Mouse (Mus musculus): Measurements from ENCODE around the gene Ldb3. TPM values are rescaled to one million over a fixed set of nuclear protein-coding genes. Genes with fewer than 3 reads are reported as not detected.

Ldb3 gene
- polyA plus RNA-seq, 1 experiment from 2014 or later, result 2.7 TPM

DNA sequence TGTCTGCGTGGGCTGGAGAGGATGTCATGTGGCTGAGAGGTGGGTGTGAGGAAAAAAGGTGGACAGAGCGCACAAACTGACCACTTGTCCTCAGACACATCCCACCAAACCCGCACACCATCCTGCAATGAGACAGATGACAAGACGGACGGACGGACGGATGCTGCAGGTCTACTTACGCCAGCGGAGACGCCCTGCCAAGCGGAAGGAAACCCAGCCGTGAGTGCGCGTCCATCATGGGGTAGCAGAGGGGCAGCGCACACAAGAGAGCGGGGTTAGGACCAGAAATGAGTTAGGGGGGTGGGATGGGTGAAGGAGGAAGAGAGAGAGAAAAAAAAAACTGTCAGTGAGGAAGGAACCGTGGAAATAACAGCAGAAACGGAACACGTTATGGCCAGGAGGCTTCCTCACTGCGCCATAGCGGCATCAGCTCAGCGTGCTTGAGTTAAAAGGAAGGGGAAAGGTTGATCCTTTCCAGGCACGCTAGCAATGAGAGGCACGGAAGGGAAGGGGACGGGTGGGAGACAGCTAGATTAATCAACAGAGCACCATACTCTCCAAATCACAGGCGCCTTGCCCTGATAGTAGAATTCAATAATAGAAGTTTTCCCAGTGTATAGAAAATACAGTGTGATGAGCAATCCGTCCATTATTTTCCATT, 18.8 kb downstream of the Ldb3 start:
- H3K36me3 ChIP-seq (ENCODE audit: control insufficient read depth, insufficient read depth, low read length), result no peaks in the 10 kb centered on the region
- WGBS, result 23% methylated on average over 27 of the region's 27 CpGs
- no peak overlapping the region for H3K27ac ChIP-seq (ENCODE audit: low read depth, low read length)
- no peaks in the 10 kb centered on the region for H3K9me3 ChIP-seq (ENCODE audit: control insufficient read depth, low read length)
- DNase-seq (ENCODE audit: low spot score) (no peak), ATAC-seq (replicated peaks; ENCODE audit: low FRiP score) (no peak)
- no peaks in the 10 kb centered on the region for H3K4me1 ChIP-seq (replicated peaks; ENCODE audit: control insufficient read depth, insufficient read depth, low read length)
- peaks cover 6% of the 10 kb centered on the region for H3K27me3 ChIP-seq (replicated peaks; ENCODE audit: control insufficient read depth, insufficient read depth, low read length)
- H3K9ac ChIP-seq (ENCODE audit: low read depth, low read length), result no peak overlapping the region
- H3K4me3 ChIP-seq (ENCODE audit: low read depth, low read length), result no peak overlapping the region
- peak overlapping the region; percentile 51 for H3K4me2 ChIP-seq

DNA sequence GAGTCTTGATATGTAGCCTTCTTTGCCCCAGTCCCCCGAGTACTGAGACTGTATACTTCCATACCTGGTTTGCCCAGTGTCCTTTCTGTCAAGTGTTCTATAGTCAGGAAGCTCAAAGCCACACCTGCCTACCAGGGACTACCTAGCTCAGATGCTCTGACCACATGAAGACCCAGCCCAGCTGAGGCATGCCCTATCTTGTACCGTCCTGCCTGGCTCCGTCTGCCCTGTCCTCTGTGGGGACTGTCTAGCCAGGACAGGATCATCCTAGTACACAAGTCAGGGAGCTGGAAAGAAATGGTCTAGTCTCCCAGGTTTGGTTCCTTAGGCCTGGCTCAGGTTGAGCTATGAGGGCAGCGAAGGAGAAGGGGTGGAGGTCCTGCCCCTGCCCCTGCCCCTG, 19.9 kb downstream of the Ldb3 start:
- DNase-seq (ENCODE audit: low spot score) (no peak), ATAC-seq (replicated peaks; ENCODE audit: low FRiP score) (no peak)
- Histone ChIP-seq H3K4me1 (replicated peaks; ENCODE audit: control insufficient read depth, insufficient read depth, low read length) (no peaks in the 10 kb centered on the region), H3K9me3 (ENCODE audit: control insufficient read depth, low read length) (no peaks in the 10 kb centered on the region), H3K27ac (ENCODE audit: low read depth, low read length) (no peak overlapping the region), H3K36me3 (ENCODE audit: control insufficient read depth, insufficient read depth, low read length) (no peaks in the 10 kb centered on the region), H3K9ac (ENCODE audit: low read depth, low read length) (no peak overlapping the region), H3K4me2 (no peak overlapping the region), H3K27me3 (replicated peaks; ENCODE audit: control insufficient read depth, insufficient read depth, low read length) (peaks cover 6% of the 10 kb centered on the region), H3K4me3 (ENCODE audit: low read depth, low read length) (no peak overlapping the region)
- WGBS, result 68% methylated on average over 4 of the region's 4 CpGs

GRCm38 (mm10) chr14:34567697-34568096, 20.8 kb downstream of the Ldb3 start:
- no peaks in the 10 kb centered on the region for H3K36me3 ChIP-seq (ENCODE audit: control insufficient read depth, insufficient read depth, low read length)

DNA sequence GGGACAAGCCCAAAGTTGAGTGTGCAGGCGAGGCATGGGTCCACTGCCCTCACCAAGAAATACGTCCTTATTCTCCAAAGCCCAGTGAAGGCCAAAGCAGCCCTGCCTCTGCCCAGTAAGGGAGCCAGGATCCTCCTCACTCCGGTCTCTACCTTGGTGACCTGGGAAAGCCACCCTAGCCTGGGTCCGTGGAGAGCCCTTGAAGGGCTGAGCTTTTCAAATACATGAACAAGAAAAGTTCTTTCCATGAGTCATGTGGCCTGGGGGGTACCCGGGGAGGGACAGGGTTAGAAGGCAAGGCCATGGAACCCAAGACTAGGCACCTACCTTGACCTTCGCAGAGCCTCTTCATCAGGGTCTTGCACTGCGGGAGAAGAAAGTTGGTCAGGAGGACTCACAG, 22.0 kb downstream of the Ldb3 start:
- DNase-seq (ENCODE audit: low spot score) (no peak), ATAC-seq (replicated peaks; ENCODE audit: low FRiP score) (no peak)
- Histone ChIP-seq H3K9ac (ENCODE audit: low read depth, low read length) (no peak overlapping the region), H3K9me3 (ENCODE audit: control insufficient read depth, low read length) (no peaks in the 10 kb centered on the region), H3K36me3 (ENCODE audit: control insufficient read depth, insufficient read depth, low read length) (no peaks in the 10 kb centered on the region), H3K27ac (ENCODE audit: low read depth, low read length) (no peak overlapping the region), H3K27me3 (replicated peaks; ENCODE audit: control insufficient read depth, insufficient read depth, low read length) (peaks cover 6% of the 10 kb centered on the region), H3K4me2 (no peak overlapping the region), H3K4me3 (ENCODE audit: low read depth, low read length) (no peak overlapping the region), H3K4me1 (replicated peaks; ENCODE audit: control insufficient read depth, insufficient read depth, low read length) (no peaks in the 10 kb centered on the region)
- WGBS, result 88% methylated on average over 7 of the region's 7 CpGs

More at GRCm38 (mm10) chr14:34567697-34568096, 20.8 kb downstream of the Ldb3 start:
- Histone ChIP-seq H3K27me3 (replicated peaks; ENCODE audit: control insufficient read depth, insufficient read depth, low read length) (peaks cover 6% of the 10 kb centered on the region), H3K27ac (ENCODE audit: low read depth, low read length) (no peak overlapping the region), H3K4me1 (replicated peaks; ENCODE audit: control insufficient read depth, insufficient read depth, low read length) (no peaks in the 10 kb centered on the region), H3K9ac (ENCODE audit: low read depth, low read length) (no peak overlapping the region), H3K4me2 (no peak overlapping the region), H3K4me3 (ENCODE audit: low read depth, low read length) (no peak overlapping the region), H3K9me3 (ENCODE audit: control insufficient read depth, low read length) (no peaks in the 10 kb centered on the region)
- DNase-seq (ENCODE audit: low spot score), result no peak
- 56% methylated on average over 5 of the region's 5 CpGs for WGBS
- ATAC-seq (replicated peaks; ENCODE audit: low FRiP score), result no peak

DNA sequence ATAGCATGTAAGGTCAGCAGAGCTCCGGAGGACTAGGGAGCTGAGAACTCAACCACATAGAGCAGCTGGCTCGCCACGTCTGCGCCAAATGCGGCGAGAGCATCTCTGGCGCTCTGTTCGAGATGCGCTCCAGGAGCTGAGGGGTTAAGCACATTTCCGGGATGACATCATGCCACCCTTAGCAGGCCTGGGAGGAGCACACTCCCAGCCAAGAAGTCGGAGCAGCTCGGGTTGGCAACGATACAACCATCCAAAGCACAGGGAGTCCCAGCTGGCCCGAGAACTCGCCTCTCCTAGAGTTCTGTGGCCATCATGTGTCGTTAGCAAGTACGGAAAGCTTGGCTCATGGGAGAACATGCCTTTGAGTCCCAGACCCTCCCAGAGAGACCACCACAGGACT, 22.8 kb downstream of the Ldb3 start:
- ATAC-seq (replicated peaks; ENCODE audit: low FRiP score), result no peak
- no peak overlapping the region for H3K9ac ChIP-seq (ENCODE audit: low read depth, low read length)
- H3K36me3 ChIP-seq (ENCODE audit: control insufficient read depth, insufficient read depth, low read length), result no peaks in the 10 kb centered on the region
- no peaks in the 10 kb centered on the region for H3K4me1 ChIP-seq (replicated peaks; ENCODE audit: control insufficient read depth, insufficient read depth, low read length)
- DNase-seq (ENCODE audit: low spot score), result no peak
- H3K4me2 ChIP-seq, result no peak overlapping the region
- no peak overlapping the region for H3K4me3 ChIP-seq (ENCODE audit: low read depth, low read length)
- H3K27me3 ChIP-seq (replicated peaks; ENCODE audit: control insufficient read depth, insufficient read depth, low read length), result peaks cover 6% of the 10 kb centered on the region
- H3K9me3 ChIP-seq (ENCODE audit: control insufficient read depth, low read length), result no peaks in the 10 kb centered on the region
- no peak overlapping the region for H3K27ac ChIP-seq (ENCODE audit: low read depth, low read length)
- 60% methylated on average over 17 of the region's 17 CpGs for WGBS

- ATAC-seq (replicated peaks; ENCODE audit: low FRiP score) (no peak), DNase-seq (ENCODE audit: low spot score) (no peak)
- no peaks in the 10 kb centered on the region for H3K4me1 ChIP-seq (replicated peaks; ENCODE audit: control insufficient read depth, insufficient read depth, low read length)
- H3K9ac ChIP-seq (ENCODE audit: low read depth, low read length), result no peak overlapping the region
- 81% methylated on average over 4 of the region's 5 CpGs for WGBS
- no peaks in the 10 kb centered on the region for H3K36me3 ChIP-seq (ENCODE audit: control insufficient read depth, insufficient read depth, low read length)
- H3K27me3 ChIP-seq (replicated peaks; ENCODE audit: control insufficient read depth, insufficient read depth, low read length), result peaks cover 6% of the 10 kb centered on the region
- no peak overlapping the region for H3K4me2 ChIP-seq
- no peak overlapping the region for H3K4me3 ChIP-seq (ENCODE audit: low read depth, low read length)
- H3K27ac ChIP-seq (ENCODE audit: low read depth, low read length), result no peak overlapping the region
- no peaks in the 10 kb centered on the region for H3K9me3 ChIP-seq (ENCODE audit: control insufficient read depth, low read length)
Observed at GRCm38 (mm10) chr14:34564646-34565045, 23.8 kb downstream of the Ldb3 start.

GRCm38 (mm10) chr14:34562393-34562792, 26.1 kb downstream of the Ldb3 start:
- Histone ChIP-seq H3K4me1 (replicated peaks; ENCODE audit: control insufficient read depth, insufficient read depth, low read length) (no peaks in the 10 kb centered on the region), H3K27me3 (replicated peaks; ENCODE audit: control insufficient read depth, insufficient read depth, low read length) (no peaks in the 10 kb centered on the region; the same call in 1 of the 2 replicates), H3K27ac (ENCODE audit: low read depth, low read length) (no peak overlapping the region), H3K4me2 (no peak overlapping the region), H3K9me3 (ENCODE audit: control insufficient read depth, low read length) (no peaks in the 10 kb centered on the region), H3K9ac (ENCODE audit: low read depth, low read length) (no peak overlapping the region), H3K4me3 (ENCODE audit: low read depth, low read length) (no peak overlapping the region), H3K36me3 (ENCODE audit: control insufficient read depth, insufficient read depth, low read length) (no peaks in the 10 kb centered on the region)
- 18% methylated on average over 2 of the region's 2 CpGs for WGBS
- ATAC-seq (replicated peaks; ENCODE audit: low FRiP score) (no peak), DNase-seq (ENCODE audit: low spot score) (no peak)

DNA sequence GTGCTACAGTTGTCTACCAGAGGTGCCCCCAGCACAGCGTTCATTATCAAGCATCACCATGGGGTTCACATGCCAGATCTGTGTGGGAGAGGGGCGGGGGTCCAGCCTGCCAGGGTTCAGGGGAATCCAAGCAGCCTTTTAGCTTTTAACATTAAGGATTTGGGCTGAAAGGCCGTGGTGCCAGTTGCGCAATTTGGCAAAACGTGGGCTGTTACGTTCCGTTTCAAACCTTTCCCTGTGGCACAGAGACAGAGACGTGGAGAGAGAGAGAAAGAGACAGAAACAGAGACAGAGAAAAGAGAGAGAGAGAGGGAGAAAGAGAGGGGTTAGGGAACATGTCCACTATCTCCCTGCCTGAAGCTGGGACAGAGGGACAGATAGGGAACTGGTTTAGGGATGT, 26.8 kb downstream of the Ldb3 start:
- no peaks in the 10 kb centered on the region for H3K36me3 ChIP-seq (ENCODE audit: control insufficient read depth, insufficient read depth, low read length)
- no peak overlapping the region for H3K9ac ChIP-seq (ENCODE audit: low read depth, low read length)
- 78% methylated on average over 8 of the region's 8 CpGs for WGBS
- DNase-seq (ENCODE audit: low spot score) (no peak), ATAC-seq (replicated peaks; ENCODE audit: low FRiP score) (no peak)
- H3K4me3 ChIP-seq (ENCODE audit: low read depth, low read length), result no peak overlapping the region
- H3K4me2 ChIP-seq, result no peak overlapping the region
- no peak overlapping the region for H3K27ac ChIP-seq (ENCODE audit: low read depth, low read length)
- no peaks in the 10 kb centered on the region for H3K27me3 ChIP-seq (replicated peaks; ENCODE audit: control insufficient read depth, insufficient read depth, low read length)
- H3K9me3 ChIP-seq (ENCODE audit: control insufficient read depth, low read length), result no peaks in the 10 kb centered on the region
- no peaks in the 10 kb centered on the region for H3K4me1 ChIP-seq (replicated peaks; ENCODE audit: control insufficient read depth, insufficient read depth, low read length)

DNA sequence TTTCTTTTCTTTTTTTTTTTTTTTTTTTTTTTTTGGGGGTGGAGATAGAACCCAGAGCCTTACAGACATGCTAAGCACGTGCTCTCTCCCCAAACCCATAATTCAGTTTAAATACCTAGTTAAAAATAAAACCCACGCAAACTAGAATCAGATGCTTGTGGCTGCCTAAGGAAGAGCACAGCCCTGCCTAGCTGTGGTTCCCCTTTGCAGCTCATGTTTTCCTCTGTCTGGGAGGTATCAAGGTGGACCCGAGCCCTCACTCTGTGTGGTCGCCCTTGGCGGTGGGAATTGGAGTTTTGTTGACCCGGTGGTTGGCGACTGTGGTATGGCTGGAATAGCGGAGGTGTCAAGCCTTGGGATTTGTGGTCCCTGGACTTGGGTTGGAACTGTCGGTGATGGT, 29.5 kb downstream of the Ldb3 start:
- H3K9me3 ChIP-seq (ENCODE audit: control insufficient read depth, low read length), result no peaks in the 10 kb centered on the region
- H3K9ac ChIP-seq (ENCODE audit: low read depth, low read length), result no peak overlapping the region
- no peaks in the 10 kb centered on the region for H3K36me3 ChIP-seq (ENCODE audit: control insufficient read depth, insufficient read depth, low read length)
- no peak overlapping the region for H3K4me3 ChIP-seq (ENCODE audit: low read depth, low read length)
- no peaks in the 10 kb centered on the region for H3K4me1 ChIP-seq (replicated peaks; ENCODE audit: control insufficient read depth, insufficient read depth, low read length)
- H3K27me3 ChIP-seq (replicated peaks; ENCODE audit: control insufficient read depth, insufficient read depth, low read length), result no peaks in the 10 kb centered on the region
- H3K27ac ChIP-seq (ENCODE audit: low read depth, low read length), result no peak overlapping the region
- WGBS, result 77% methylated on average over 9 of the region's 9 CpGs
- no peak overlapping the region for H3K4me2 ChIP-seq
- DNase-seq (ENCODE audit: low spot score) (no peak), ATAC-seq (replicated peaks; ENCODE audit: low FRiP score) (no peak)
